Mouse (Mus musculus) limb, embryonic 11.5 days (tissue): Measurements from ENCODE around the gene Xkrx. TPM values are rescaled to one million over a fixed set of nuclear protein-coding genes. Genes with fewer than 3 reads are reported as not detected.
"Not testable (repeated sequence)": the region's sequence is repeated elsewhere in the genome, so short reads cannot be mapped to it uniquely, and the experiment has no call there.

Experiments used
- ATAC-seq: fragments of 200-750 bp; cut with Nextera tagmentation; 2 replicates; pipeline ENCODE4 v1.8.0; 2017; ENCODE audit warnings: low read depth; ENCODE audit not compliant: insufficient number of reproducible peaks, low FRiP score, low TSS enrichment
- DNase-seq: peaks from one replicate; pipeline ENCODE4 v3.0.0-alpha.2; 2015; ENCODE audit warnings: low spot score
- H3K27ac ChIP-seq: fragments of 300-500 bp; sonication (generic); replicated peaks from 2 replicates; pipeline ENCODE4 v1.5.1; 2014; ENCODE audit warnings: low read depth, mild to moderate bottlenecking, low read length
- H3K27me3 ChIP-seq: fragments of 300-500 bp; sonication (generic); 2 replicates; pipeline ENCODE4 v1.6.1; 2014; ENCODE audit warnings: mild to moderate bottlenecking, low read length, mixed read lengths; ENCODE audit not compliant: control insufficient read depth, insufficient read depth
- H3K36me3 ChIP-seq: fragments of 300-500 bp; sonication (generic); 2 replicates; pipeline ENCODE4 v1.6.1; 2014; ENCODE audit warnings: mild to moderate bottlenecking, low read length, moderate library complexity, mixed read lengths; ENCODE audit not compliant: control insufficient read depth, insufficient read depth
- H3K4me1 ChIP-seq: fragments of 300-500 bp; sonication (generic); 2 replicates; pipeline ENCODE4 v1.6.1; 2014; ENCODE audit warnings: low read length, mixed read lengths; ENCODE audit not compliant: control insufficient read depth, insufficient read depth
- H3K4me2 ChIP-seq: fragments of 300-500 bp; sonication (generic); 2 replicates; pipeline ENCODE4 v1.6.1; 2014; ENCODE audit warnings: low read depth, mild to moderate bottlenecking, moderate library complexity; ENCODE audit not compliant: severe bottlenecking
- H3K4me3 ChIP-seq: fragments of 300-500 bp; sonication (generic); 2 replicates; pipeline ENCODE4 v1.5.1; 2014; ENCODE audit warnings: low read depth, low read length
- H3K9ac ChIP-seq: fragments of 300-500 bp; sonication (generic); 2 replicates; pipeline ENCODE4 v1.6.1; 2014; ENCODE audit warnings: mild to moderate bottlenecking, low read length
- H3K9me3 ChIP-seq: fragments of 300-500 bp; sonication (generic); 2 replicates; pipeline ENCODE4 v1.6.1; 2016; ENCODE audit warnings: low read length; ENCODE audit not compliant: control insufficient read depth
- WGBS: fragments of 180-500 bp; shearing (Covaris S2); extraction: QIAGEN DNeasy Blood & Tissue Kit; methylation state at CpG from one replicate; pipeline ENCODE4 v1.1.7; 2014; 5-methylcytosine and 5-hydroxymethylcytosine counted together
- polyA plus RNA-seq: library from polyadenylated mRNA; unstranded; fragments of >200 nt; fragmentation: Nextera tagmentation; extraction: Ambion mirVana; gene quantifications from 2 replicates; pipeline ENCODE4 v1.2.1, GENCODE M21; 2014

Xkrx gene
- polyA plus RNA-seq, result 0.05 TPM in 1 of 2 replicates, not detected in the other

DNA sequence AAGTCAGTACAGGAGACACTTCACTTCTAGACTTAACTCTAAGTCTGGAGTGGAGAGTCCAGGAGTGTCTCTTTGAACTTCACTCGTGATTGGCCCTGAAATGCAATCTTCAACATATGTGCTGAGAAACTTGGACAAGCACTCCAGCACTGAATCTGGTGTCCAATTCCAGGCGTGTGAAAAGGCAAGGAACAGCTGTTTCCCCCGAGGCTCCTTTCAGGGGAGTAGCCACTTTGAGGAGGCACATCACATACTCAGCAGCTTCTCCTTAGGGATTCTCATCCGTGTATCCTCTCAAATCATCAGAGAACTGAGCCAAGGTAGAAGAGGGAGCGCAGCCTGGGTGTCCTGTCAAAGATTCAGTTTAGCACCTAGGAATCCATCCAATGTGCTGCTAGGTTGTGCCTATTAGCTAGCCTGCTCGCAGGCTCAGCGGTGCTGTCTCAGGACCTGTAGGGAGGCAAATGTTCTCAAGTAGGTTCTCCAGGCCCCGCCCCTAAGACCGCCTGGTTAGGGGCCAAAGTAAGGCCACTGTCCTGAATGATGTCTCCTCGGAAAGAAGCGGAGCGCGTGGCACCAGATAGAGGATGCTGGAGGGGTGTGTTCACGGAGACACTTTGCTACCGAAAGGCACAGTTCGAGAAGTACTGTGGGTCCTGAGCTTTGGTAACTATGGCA, at the start of gene Xkrx:
Gene Xkrx (minus strand): TSS at position 34 of the 678 bp plus-strand sequence.
- Histone ChIP-seq H3K27me3 (0 out of 2 replicates have a peak, but pooled peaks cover 2% of the 10 kb centered on the region), H3K4me2 (peak within 1 kb of the TSS; percentile 43), H3K36me3 (no peaks in the 10 kb centered on the region), H3K27ac (no peak within 1 kb of the TSS), H3K4me1 (no peaks in the 10 kb centered on the region), H3K9ac (no peak within 1 kb of the TSS), H3K9me3 (no peaks in the 10 kb centered on the region), H3K4me3 (peak within 1 kb of the TSS; percentile 18; the same call in 1 of the 2 replicates)
- ATAC-seq, result no peak
- peak; percentile 28 for DNase-seq
- WGBS, result 39% methylated on average over 16 of the region's 16 CpGs

DNA sequence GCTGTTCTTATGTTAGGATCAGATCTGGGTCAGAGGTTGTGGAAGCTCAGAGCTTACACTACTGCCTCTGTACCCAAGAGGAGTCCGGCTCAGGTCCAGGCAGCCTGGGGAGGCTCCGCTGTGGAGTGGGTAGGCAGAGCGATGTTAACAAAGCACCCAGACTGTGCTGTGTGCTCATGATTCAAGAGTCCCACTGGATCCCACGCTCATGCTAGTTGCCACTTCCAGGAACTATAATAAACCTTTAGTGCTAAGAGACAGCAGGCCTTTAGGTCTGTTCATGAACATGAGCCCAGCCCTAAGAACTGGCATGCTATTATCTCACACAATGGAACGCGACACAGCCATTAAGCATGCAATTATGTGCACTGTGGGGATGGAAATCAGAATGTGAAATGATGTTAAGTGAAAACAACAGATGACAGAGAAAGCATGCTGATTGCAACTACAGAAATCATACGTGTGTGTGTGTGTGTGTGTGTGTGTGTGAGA, 49.3 kb upstream of the Xkrx start:
- Histone ChIP-seq H3K9ac (no peak overlapping the region), H3K4me3 (no peak overlapping the region), H3K27ac (no peak overlapping the region), H3K9me3 (no peaks in the 10 kb centered on the region), H3K4me2 (no peak overlapping the region), H3K27me3 (no peaks in the 10 kb centered on the region), H3K4me1 (no peaks in the 10 kb centered on the region), H3K36me3 (no peaks in the 10 kb centered on the region)
- no peak for ATAC-seq
- 91% methylated on average over 7 of the region's 7 CpGs for WGBS
- no peak for DNase-seq

DNA sequence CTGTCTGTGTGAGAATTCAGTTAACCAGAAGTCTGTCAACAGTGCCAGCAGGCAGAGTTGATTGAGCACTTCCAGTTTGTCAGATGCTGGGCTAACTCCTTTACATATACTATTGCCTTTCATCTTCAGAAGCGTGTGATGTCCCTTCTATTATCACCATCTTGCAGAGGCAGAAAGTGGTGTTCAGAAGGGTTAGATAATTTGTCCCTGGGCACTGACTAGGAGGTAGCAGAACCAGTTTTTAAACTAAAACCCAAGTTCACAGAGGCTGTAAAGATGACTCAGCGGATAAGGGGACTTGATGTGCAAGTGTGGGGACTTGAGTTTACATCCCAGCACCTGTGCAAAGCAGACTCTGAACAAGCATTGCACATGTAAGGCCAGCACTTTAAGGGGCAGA, 46.6 kb upstream of the Xkrx start:
- H3K36me3 ChIP-seq, result no peaks in the 10 kb centered on the region
- no peak overlapping the region for H3K4me3 ChIP-seq
- H3K9ac ChIP-seq, result no peak overlapping the region
- 73% methylated on average over 2 of the region's 2 CpGs for WGBS
- no peaks in the 10 kb centered on the region for H3K9me3 ChIP-seq
- ATAC-seq (no peak), DNase-seq (no peak)
- no peak overlapping the region for H3K27ac ChIP-seq
- no peak overlapping the region for H3K4me2 ChIP-seq
- no peaks in the 10 kb centered on the region for H3K27me3 ChIP-seq
- H3K4me1 ChIP-seq, result no peaks in the 10 kb centered on the region

DNA sequence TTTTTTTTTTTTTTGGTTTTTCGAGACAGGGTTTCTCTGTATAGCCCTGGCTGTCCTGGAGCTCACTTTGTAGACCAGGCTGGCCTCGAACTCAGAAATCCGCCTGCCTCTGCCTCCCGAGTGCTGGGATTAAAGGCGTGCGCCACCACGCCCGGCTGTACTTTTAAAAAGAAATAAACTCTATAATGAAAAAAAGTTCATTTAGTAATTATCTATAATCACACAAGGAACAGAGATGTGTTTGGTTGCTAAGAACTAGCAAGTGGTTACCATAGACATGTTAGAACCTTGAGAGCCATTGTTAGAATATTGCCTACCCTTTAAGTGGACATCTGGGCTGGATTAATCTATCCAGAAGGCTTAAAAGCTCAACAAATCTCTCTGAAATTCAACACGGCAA, 25.3 kb upstream of the Xkrx start, which contains the start of gene Arl13a:
Gene Arl13a (plus strand): TSS at position 301 of the 400 bp plus-strand sequence.
- not testable (repeated sequence) for H3K4me1 ChIP-seq, H3K36me3 ChIP-seq, H3K9me3 ChIP-seq, H3K27me3 ChIP-seq, H3K27ac ChIP-seq, DNase-seq, H3K4me3 ChIP-seq, H3K9ac ChIP-seq, H3K4me2 ChIP-seq, ATAC-seq
- 92% methylated on average over 8 of the region's 9 CpGs for WGBS

DNA sequence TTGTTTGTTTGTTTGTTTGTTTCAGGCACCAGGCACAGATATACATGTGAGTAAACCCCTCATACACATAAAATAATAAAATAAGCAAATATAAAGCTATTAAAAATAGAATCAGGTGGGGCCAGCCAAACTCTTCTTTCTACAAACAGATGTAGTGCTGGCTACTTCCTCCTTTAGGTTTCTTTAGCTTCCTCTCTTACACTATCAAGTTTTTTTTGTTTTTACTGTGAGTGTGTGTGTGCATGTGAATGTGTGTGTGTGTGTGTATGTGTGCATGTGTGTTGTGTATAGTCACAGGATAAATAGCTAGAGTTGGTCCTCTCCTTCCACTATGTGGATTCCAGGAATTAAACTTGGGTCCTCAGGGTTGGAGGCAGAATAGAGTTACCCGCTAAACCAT, 12.8 kb upstream of the Xkrx start:
- H3K36me3 ChIP-seq, result no peaks in the 10 kb centered on the region
- H3K4me3 ChIP-seq, result no peak overlapping the region
- no peak overlapping the region for H3K9ac ChIP-seq
- WGBS, result 97% methylated on average over 1 of the region's 1 CpGs
- H3K4me1 ChIP-seq, result no peaks in the 10 kb centered on the region
- no peak for DNase-seq
- no peak overlapping the region for H3K4me2 ChIP-seq
- H3K9me3 ChIP-seq, result no peaks in the 10 kb centered on the region
- H3K27ac ChIP-seq, result no peak overlapping the region
- H3K27me3 ChIP-seq, result no peaks in the 10 kb centered on the region
- no peak for ATAC-seq

DNA sequence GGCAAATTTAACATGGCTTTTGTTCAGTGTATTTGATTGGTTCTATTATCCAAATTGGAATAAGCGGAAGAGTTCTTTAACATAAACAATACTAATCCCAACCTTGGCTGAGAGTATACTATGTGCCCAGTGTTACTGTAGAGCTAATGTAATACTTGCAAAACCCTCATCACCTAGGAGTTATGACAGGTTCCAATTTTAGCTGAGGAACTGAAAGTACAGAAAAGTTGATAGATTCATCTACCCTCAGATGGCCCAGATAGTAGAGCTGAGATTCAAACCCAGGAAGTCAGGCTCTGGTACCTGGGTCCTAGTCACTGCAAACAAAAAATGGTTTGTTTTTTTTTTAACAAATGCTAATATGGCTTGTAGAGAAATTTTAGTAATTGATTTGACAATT, 8.7 kb upstream of the Xkrx start:
- Histone ChIP-seq H3K27ac (no peak overlapping the region), H3K4me2 (no peak overlapping the region), H3K4me1 (no peaks in the 10 kb centered on the region), H3K9me3 (no peaks in the 10 kb centered on the region), H3K27me3 (no peaks in the 10 kb centered on the region), H3K4me3 (no peak overlapping the region), H3K9ac (no peak overlapping the region), H3K36me3 (no peaks in the 10 kb centered on the region)
- no peak for DNase-seq
- ATAC-seq, result no peak
- WGBS, result 96% methylated on average over 1 of the region's 1 CpGs

DNA sequence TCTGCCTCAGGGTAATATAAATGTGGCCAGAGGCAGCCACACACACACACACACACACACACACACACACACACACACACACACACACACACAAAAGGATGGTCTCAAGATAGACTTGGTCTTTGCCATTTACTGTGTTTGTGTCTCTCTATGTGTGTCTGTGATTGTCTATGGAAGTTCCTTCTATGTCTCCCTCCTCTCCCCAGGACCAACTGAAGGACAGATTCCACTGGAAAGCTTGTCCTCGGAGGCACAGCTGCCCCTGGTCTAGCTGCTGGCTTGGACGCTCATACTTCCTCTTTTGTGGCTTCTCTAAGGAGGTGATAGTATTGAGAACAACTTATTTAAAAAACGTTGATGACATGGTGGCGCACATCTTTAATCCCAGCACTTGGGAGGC, 1.6 kb upstream of the Xkrx start:
- no peaks in the 10 kb centered on the region for H3K4me1 ChIP-seq
- DNase-seq (no peak), ATAC-seq (no peak)
- H3K9me3 ChIP-seq, result no peaks in the 10 kb centered on the region
- H3K4me2 ChIP-seq, result no peak overlapping the region
- 58% methylated on average over 4 of the region's 4 CpGs for WGBS
- no peak overlapping the region for H3K27ac ChIP-seq
- H3K4me3 ChIP-seq, result no peak overlapping the region
- no peak overlapping the region for H3K9ac ChIP-seq
- H3K36me3 ChIP-seq, result no peaks in the 10 kb centered on the region
- 0 out of 2 replicates have a peak, but pooled peaks cover 2% of the 10 kb centered on the region for H3K27me3 ChIP-seq

DNA sequence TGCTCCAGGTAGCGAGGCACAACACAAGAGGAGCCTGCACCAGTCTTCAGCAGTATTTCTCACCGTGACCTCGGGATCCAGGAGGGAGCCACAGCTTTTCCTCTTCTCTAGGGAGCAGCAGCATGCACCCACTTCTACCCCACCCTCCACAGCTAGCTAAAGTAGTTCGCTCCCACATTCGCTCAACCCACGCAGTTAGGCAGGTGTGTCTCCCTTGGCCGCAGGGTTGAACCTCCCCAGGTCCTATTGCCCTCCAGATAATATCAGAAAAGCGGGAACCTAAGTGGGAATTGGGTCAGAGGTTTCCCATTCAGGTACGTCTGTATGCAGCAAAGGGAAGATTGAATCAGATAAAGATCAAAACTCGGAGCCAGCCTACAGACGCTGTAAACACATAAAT, 950 bp upstream of the Xkrx start:
- 18% methylated on average over 8 of the region's 11 CpGs for WGBS

More for the DNA sequence above, 950 bp upstream of the Xkrx start:
- Histone ChIP-seq H3K4me1 (no peaks in the 10 kb centered on the region), H3K9ac (no peak overlapping the region), H3K27me3 (0 out of 2 replicates have a peak, but pooled peaks cover 2% of the 10 kb centered on the region), H3K4me2 (peak overlapping the region; percentile 43), H3K36me3 (no peaks in the 10 kb centered on the region), H3K27ac (no peak overlapping the region), H3K4me3 (peak overlapping the region; percentile 18; the same call in 1 of the 2 replicates), H3K9me3 (no peaks in the 10 kb centered on the region)
- DNase-seq (no peak), ATAC-seq (no peak)
